Mouse (Mus musculus): ENCODE measurements around the gene Slc27a3.
"Not testable (repeated sequence)": the region's sequence is repeated elsewhere in the genome, so short reads cannot be mapped to it uniquely, and the experiment has no call there.

Gene Slc27a3

DNA sequence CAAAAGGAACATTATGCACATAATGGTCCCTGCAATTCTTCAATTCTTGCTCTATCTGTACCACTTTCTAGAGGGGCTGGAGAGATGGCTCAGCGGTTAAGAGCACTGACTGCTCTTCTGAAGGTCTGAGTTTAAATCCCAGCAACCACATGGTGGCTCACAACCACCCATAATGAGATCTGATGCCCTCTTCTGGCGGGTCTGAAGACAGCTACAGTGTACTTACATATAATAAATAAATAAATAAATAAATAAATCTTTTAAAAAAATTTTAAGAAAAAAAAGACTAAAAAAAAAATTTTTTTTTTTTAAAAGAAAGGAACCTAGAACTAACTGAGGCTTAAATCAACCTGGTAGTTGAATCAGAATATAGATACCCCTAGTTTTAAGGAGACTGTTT lies 46.9 kb downstream of the Slc27a3 start:
- not testable (repeated sequence) for DNase-seq (ENCODE audit: low spot score)

DNA sequence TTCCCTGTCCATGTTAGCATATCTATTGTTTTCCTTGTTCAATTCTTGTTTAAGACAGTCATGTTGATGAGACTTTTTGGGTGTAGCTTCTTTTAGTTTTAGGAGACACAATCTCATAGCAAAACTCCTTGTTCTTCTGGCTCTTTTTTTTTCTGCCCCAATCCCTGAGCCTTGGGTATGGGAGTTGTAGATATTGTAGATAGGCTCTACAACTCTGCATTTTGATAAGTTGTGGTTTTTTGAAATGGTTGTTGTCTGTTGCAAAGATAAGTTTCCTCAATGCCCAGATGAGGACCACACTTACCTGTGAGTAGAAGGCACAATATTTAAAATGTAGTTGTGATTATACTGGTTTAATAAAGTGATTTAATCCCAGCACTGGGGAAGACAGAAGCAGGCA lies 49.6 kb downstream of the Slc27a3 start:
- no peak for DNase-seq (ENCODE audit: low spot score)

DNA sequence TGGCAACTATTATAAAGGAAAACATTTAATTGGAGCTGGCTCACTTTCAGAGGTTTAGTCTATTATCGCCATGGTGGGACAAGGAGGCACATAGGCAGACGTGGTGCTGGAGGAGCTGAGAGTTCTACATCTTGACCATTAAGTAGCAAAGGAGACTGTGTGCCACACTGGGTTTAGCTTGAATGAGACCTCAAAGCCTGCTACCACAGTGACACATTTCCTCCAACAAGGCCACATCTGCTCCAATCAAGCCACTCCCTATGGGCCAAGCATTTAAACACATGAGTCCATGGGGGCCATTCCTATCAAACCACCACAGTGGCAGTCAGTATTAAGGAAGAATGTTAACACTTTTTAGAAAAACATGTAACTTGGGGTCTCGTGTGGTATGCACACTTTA lies 51.5 kb downstream of the Slc27a3 start:
- no peak for DNase-seq (ENCODE audit: low spot score)

DNA sequence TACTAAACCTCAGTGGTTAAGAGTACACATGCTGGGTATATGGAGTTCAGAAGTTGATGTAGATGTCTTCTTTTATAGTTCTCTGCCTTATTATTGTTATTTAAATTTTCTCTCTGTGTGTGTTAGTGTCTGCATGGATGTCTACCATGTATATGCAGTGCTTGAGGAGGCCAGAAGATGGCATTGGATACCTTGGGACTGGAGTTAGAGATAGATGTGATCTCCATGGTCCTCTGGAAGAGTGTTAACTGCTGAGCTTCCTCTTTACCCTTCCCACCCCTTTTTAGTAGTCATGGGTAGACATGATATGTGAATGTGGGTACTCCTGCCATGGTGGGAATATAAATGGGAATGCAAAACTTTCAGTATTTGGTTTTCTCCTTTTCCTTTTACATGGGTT lies 54.2 kb downstream of the Slc27a3 start:
- no peak for DNase-seq (ENCODE audit: low spot score)

Measured in urinary bladder, postnatal 14 days (tissue).